Mouse (Mus musculus) retina, embryonic 14.5 days (tissue): ENCODE data around the gene Trp63.

Experiments
- DNase-seq: peaks from one replicate; pipeline ENCODE4 v3.0.0-alpha.2; 2015; ENCODE audit warnings: low spot score

Gene Trp63

GRCm38 (mm10) chr16:25875681-25876080 is 192.1 kb downstream of the Trp63 start:
- no peak for DNase-seq

DNA sequence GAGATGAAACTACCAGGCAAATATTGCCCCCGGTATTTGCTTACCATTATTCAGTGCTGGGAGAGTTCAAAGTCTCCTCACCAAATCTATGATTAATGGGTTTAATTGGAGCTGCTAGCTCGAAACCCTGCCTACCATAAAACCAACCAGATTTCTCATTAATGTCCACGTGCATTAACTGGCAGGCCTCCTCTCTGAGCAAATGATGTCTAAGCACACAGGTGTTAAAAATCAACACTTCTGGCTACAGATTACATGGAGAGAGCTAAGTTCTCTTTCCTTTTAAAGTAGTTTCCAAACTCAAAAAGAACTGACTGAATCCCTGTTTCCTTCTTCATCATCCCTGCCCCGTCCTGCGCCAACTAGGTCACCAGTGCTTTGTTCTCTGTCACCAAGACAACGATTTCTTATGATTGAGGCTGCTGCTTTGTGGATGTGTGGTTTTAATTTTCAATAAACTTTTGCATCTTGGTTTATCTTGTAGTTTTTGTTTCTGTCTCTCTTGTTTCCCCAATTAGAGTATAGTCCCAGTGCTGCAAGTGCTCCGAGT is 193.9 kb downstream of the Trp63 start:
- DNase-seq = peak; percentile 43

GRCm38 (mm10) chr16:25878116-25878515 is 194.6 kb downstream of the Trp63 start:
- no peak for DNase-seq

DNA sequence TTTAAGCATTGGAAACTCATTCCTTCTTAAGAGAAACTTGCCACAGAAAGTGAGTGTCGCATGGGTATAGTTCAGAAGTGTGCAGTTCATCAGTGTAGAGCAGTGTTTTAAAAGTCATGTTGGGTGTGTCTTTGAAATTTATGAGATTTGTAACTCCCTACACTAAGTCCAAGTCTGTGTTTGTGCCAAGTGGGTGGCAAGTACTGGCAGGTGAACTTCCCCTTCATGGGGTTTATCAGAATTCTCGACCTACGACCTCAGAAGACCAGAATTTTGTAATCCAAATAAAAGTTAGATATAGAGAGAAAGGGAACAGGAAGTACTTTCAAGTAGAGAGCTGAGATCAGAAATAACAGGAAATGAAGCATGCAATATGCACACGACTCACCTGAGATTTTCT is 215.5 kb downstream of the Trp63 start:
- DNase-seq = no peak

- DNase-seq = no peak
Measured at GRCm38 (mm10) chr16:25899657-25900056, 216.1 kb downstream of the Trp63 start.

DNA sequence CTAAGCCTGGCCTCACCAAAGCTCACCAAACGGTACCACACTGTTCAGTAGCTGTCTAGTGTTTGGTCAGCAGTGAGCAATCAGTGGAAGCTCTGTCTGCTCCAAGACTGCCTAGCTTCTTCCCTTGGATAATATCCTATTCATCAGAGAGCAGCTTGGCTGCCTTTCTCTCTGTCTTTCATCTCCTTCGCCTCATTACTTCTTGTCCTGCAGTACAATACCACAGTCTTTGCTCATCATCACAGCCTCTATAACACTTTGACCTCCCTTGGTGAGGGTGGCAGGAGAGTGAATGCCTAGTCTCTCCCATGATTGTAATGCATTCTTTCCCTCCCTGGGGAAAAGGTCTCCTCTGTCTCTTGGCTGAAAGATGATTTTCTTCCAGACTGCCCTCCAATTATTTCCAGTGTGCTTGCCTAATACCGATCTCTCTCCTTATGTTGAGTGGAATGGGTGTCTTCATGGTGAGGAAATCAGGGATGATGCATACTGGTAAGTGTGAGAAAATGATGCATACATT is 216.9 kb downstream of the Trp63 start:
- DNase-seq = no peak

DNA sequence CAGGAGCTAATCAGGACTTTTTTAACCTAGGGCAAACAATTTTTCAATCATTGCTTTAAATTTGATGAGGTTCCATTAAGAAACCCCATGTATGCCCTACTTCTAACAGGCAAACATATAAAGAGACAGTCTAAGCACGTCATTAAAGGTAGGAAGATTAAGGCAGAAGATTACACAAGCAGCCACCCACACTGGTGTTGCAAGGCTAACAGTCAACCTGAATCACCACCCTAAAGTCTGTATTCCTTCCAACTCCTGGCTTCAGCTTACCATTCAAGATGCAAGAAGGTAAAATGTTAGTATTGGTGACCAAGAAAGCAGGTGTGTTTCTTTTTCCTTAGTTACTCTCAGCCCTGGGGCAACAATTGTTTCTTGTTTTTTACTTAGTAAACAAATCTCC is 228.6 kb downstream of the Trp63 start:
- no peak for DNase-seq

DNA sequence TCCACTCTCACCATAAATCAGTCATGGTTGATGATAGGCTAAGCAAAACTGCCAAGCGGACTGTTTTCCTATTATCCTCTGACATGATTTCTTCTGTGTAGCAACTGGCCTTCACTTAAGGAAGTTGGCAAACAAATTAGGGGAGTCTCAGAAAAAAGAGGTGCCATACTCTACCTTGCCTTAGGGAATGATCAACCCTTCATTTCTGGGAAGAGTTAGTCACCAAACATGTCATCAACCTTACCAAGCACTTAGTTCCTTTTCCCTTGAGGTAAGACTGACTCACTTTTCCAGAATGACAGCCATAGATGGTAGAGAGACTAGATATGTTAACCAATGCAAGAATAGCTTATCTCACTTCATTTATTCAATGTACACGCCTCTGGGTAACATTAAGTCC is 250.6 kb downstream of the Trp63 start:
- DNase-seq = no peak
